Mouse (Mus musculus) heart, postnatal 36 days (tissue): ENCODE data around the gene Gm10376. TPM values are rescaled to one million over a fixed set of nuclear protein-coding genes. Genes with fewer than 3 reads are reported as not detected.
"Not testable (repeated sequence)": the region's sequence is repeated elsewhere in the genome, so short reads cannot be mapped to it uniquely, and the experiment has no call there.

ENCODE experiments used
- DNase-seq, 2 experiments: peaks; one replicate each; pipeline ENCODE4 v3.0.0; 2021 to 2022
- intact Hi-C: fragments of 180-260 bp; cut with DNase I; formaldehyde crosslinking; loops from one replicate; pipeline ENCODE4 v1.15.1; 2025
- total RNA-seq, 2 experiments: library from RNA; stranded (reverse); gene quantifications; 2 replicates each; pipeline ENCODE4 v1.2.3; 2021

The Gm10376 gene
- not detected for total RNA-seq

- intact Hi-C loops = not testable (repeated sequence)
These were observed at the start of gene Gm10376 for GRCm38 (mm10) chr14:43015528-43015927. TSS of gene Gm10376 (minus strand) at chr14:43015628.

DNA sequence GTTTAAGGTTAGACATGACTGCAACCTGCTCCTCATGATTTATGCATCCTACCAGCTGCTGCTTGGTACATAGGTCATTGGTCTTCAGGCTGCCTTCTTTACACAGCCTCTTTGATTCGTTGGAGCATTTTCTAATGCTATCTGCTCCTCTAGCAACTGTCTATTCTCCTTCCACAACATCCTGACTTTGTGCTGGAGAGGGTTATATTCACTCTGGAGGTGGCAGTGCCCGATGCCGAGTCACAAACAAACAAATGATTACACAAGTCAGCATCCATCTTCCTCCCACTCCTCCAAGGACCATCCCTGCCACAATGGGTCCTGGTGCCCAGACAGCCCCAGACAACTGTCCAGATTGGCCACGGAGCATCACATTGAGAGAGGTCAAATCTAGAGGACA, 44.8 kb upstream of the Gm10376 start:
- intact Hi-C loops, DNase-seq: not testable (repeated sequence)

More at GRCm38 (mm10) chr14:43015528-43015927, at the start of gene Gm10376:
- not testable (repeated sequence) for DNase-seq

DNA sequence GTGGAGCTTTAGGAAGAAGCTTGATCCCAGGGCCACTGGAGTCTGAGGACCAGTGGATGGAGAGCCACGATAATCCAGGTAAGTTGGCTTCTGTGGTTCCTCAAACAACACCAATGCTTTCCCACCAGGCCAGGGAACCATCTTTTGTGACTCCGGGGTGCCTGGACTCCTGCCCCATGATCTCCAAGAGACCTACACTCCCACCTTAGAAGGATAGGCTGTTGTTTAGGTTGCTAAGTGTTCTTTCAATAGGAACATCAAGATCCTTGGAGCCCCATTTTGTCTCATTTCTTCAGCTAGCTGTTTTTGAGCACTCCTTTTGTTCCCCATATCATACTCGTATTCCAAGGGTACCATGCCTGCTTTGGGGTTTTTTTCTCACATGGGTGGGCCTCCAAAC, 42.6 kb upstream of the Gm10376 start:
- DNase-seq = not testable (repeated sequence)

DNA sequence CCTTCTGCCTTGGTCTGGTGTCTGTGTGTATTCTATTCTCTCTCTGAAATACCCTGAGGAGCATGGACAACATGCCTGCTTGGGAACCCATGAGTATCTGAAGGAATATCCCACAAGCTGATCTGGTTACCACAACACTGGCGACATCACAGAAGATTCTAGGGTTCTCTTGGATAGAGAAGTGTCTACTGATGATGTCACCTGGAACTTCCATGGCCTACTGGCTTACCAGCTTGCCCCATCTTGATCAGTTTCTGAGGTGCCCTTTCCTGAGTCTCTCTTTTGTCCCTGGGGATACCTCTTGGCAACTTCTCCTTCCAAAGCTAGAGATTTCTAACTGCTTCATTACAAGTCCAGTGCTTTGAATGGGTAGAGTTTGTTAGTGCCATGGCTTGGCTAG, 21.9 kb downstream of the Gm10376 start, which contains the start of gene Gm8082:
Gene Gm8082 (minus strand): TSS at position 101 of the 400 bp plus-strand sequence.
- intact Hi-C loops, DNase-seq: not testable (repeated sequence)

More for the DNA sequence above, 42.6 kb upstream of the Gm10376 start:
- intact Hi-C loops = not testable (repeated sequence)

Other genes with a start within 250 kb of the Gm10376 start
- gene Gm3015, start 246.8 kb downstream of the Gm10376 start, total RNA-seq = not detected
- gene Gm10377, start 217.6 kb downstream of the Gm10376 start, total RNA-seq = not detected
- not detected for gene Gm21977, start 162.2 kb downstream of the Gm10376 start, total RNA-seq
- gene Gm8082, start 22.0 kb downstream of the Gm10376 start, total RNA-seq = not detected
- not detected for gene Gm8094, start 61.0 kb upstream of the Gm10376 start, total RNA-seq
- gene Gm8104, start 85.0 kb upstream of the Gm10376 start, total RNA-seq = not detected
- not detected for gene Gm7233, start 164.2 kb upstream of the Gm10376 start, total RNA-seq
- not detected for gene Gm8122, start 219.7 kb upstream of the Gm10376 start, total RNA-seq
- gene Gm8126, start 243.0 kb upstream of the Gm10376 start, total RNA-seq = not detected